Mouse (Mus musculus): Measurements from ENCODE around the gene Abcb5.
"Not testable (repeated sequence)": the region's sequence is repeated elsewhere in the genome, so short reads cannot be mapped to it uniquely, and the experiment has no call there.

Abcb5 gene

GRCm38 (mm10) chr12:118966321-118966720 lies at the start of gene Abcb5:
TSS of gene Abcb5 (minus strand) at chr12:118966421.
- DNase-seq = no peak

GRCm38 (mm10) chr12:118999230-118999629 lies 33.0 kb upstream of the Abcb5 start:
- no peak for DNase-seq

GRCm38 (mm10) chr12:118994328-118995166 lies 28.3 kb upstream of the Abcb5 start:
- DNase-seq = no peak

- DNase-seq = no peak
Observed at GRCm38 (mm10) chr12:118984852-118985251, 18.6 kb upstream of the Abcb5 start.

DNA sequence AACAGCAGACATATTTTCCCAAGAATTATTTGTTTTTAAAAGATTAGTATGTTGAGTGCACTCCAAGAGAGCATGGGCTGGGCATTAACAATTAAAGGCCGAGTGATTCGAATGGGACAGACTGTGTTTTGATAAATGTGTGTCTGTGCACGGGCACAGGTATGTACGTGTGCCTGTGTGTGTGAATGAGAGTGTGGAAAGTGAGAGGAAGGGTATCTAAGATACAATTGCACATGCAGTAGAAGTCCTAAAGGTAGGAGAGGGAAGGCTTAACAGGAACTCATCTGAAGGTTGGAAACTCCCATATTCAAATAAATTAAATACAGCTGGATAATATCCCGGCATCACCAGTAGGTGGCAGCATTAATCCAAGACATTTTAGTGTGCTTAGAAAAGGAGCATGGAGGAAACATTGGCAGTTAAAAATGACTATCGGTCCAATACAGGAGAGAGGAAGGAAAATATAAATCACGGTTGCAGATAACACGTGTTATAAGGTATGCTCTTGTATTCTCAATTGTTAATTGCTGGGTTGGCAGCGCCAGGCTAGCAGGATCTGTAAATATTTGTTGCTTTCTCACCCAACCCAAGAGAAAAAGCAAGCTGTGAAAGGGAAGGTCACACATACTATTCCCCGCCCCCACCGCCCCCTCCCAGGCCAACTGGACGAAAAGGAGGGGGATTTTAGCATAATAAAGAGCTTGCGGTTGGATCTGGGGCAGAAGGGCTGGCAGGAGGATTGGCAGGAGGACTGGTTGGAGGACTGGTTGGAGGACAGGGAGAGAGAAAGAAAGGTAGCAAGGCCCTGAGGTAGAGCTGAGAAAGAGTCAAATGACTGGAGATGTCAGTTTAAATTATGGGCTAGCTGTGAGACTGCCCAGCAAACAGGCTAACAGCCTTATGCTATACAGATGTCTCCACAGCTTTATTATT lies 35.6 kb downstream of the Abcb5 start:
- DNase-seq = peak; percentile 59

GRCm38 (mm10) chr12:118926813-118927281 lies 39.4 kb downstream of the Abcb5 start:
- DNase-seq = no peak

- DNase-seq = not testable (repeated sequence)
Observed at GRCm38 (mm10) chr12:118923874-118924273, 42.3 kb downstream of the Abcb5 start.

DNA sequence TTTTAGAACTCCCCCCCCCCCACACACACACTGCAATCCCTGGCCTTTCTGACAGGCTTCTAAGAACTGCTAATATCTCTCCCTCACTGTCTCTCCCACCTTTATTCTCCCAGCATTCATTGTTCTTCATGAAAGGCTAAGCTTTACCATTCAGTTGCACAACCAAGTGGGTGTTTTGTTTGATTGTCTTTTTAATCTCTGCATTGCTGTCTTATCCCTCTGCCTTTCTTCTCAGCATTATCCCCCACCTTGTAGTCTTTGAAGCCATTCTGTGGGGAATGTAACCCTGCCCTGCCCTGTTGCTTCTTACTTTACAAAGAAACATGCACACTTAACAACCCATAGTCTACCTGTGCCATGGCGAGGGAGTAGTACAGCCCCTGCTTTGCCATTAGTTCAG lies 48.5 kb downstream of the Abcb5 start:
- DNase-seq = no peak

GRCm38 (mm10) chr12:118910360-118910759 lies 55.9 kb downstream of the Abcb5 start:
- no peak for DNase-seq

DNA sequence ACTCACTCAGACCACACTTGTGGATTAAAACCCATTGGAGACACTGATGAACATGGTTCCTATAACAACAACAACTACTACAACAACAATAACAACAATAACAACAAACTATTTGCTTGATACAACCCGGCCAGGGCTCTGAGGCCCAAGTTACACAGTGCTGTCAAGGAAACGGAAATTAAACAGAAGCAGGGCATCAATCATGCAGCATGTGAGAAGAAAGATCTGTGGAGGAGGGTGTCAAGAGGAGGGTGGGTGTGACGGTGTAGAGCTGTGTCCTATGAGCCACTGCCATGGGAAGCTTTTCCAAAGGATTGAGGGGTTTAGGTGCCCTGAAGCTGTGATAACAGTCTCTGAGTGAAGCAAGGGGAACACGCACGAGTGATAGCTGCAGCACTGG lies 64.0 kb downstream of the Abcb5 start:
- DNase-seq = no peak

DNA sequence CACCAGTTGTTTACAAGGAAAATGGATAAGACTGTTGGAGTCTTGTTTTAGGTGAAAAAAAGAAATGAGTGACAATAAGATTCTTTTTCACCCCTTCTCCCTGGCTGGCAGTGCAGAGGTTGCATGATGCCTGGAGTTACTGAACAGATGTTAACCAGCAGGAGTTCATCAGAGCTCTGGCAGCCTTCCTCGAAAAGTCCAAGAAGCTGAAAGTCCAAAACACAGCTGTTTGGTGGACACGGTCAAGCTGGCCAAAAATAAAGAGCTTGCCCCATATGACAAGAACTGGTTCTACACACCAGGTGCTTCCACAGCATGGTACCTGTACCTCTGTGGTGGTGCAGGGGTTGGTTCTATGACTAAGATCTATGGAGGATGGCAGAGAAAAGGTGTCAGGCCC lies 78.3 kb downstream of the Abcb5 start:
- DNase-seq = no peak

DNA sequence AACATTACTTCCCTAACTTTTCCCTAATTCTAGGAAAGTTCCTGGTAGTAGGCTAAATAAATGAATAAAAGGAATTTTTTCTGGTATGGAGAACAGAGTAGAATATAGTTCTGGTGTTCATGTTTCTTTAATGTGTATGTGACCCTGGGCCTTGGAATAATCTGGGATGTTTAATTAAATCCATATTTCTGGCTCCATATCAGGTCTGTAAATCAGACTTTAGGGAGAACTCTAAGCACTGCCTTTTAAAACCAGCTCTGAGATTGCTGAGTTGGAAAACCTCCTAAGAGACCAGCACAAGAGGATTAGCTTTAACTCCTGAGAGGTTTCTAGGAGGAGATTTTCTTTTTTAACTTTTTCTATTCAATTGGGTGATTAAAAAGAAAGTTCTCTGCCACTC lies 83.4 kb downstream of the Abcb5 start:
- DNase-seq = no peak

DNA sequence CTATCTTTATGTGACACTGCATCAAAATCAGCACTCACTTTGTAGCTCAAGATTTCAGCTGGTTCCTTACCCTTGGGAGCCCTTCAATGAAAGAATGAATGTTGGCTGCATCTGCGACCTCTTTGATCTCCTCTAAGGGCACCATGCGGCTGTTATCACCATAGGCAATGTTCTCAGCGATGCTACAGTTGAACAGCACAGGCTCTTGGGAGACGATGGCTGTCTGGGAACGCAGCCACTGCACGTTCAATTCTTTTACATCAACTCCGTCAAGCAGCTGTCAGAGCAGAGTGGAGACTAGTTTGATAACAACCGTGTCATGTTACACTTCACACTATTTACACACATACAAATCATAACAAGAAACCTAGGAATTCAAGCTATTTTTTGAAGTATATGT lies 93.5 kb downstream of the Abcb5 start:
- DNase-seq = no peak

DNA sequence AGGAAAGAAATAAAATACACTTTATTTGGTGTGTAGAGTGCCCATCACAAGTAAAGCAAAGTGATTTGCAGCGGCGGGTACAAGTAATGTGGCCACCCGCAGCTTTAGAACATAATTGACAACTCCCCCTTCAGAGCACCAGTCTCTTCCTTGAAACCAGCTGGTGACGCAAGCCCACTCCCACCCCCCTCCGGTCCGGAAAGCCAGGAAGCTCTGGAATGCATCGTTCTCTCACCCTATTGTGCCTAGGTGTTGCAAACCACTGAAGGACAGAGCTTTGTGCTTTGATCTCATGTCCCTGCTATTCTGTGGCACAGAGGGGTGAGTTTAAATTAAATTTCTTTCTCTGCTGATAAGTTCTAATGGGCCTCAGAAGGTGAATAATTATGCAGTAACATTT lies 110.1 kb downstream of the Abcb5 start:
- DNase-seq = no peak

DNA sequence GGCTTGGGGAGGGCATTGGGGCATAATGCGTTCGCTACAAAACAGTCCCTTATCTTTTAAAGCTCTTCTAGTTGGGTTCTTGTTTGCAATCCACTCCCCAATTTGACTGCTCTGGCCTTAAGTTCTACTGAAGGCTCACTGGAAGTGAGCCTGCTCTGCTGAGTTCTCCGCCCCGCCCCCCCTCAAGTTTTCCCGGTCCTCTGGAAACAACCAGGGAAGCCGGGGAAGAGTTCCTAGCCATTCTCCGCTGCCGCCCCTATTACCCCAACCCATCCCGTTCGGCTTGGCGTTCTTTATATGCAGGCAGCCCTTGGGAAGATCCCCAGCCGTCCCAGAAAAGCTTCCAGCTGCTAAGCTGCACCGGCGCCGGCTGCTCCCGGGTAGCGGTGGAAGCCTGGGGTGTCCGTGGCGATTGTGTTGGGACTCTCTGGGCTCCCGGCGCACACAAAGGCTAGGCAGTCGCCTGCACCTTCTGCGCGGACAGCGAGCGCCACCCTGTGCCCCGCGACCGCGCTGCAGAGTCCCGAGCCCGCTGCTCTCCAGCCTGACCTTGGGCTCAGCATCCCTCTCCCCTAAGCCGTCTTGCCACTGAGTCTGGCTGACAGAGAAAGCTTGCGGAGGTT lies 111.3 kb downstream of the Abcb5 start:
- peak; percentile 61 for DNase-seq

DNA sequence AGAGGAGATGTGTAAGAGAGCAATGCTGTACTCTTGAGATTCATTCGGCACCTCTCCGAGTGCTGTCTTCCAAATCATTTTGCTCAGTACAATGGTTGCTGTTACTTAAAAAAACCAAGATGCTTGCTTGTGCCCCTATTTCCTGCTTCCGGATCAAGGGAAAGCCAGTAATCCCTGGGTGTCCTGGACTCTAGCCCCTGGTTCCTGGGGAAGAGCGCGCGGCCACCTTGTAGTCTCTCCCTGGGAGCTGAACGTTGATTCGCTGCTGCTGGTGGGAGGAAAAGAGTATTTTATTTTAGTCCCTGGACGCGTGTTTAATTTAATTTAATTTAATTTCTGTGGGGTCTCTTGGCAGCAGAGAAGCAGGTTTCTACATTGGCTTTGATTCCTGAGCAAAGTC lies 111.8 kb downstream of the Abcb5 start:
- DNase-seq = no peak

DNA sequence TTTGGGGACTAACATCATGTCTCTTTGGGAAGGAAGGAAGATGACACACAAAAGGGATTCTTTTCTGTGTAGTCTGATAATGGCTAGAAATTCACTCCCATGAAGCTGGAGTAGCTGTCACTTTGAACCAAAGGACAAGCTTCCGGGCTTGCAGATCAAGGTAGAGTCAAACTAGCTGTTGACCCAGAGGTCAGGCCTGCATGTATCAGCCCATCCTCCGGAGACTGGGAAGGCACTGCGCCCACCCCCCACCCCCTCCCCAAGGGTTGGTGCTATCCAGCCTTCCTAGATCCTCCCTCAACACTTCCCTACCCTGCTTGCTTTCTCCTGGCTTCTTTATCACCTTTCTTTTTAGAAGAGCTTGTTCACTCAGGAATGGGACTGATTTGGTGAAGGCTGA lies 112.9 kb downstream of the Abcb5 start:
- DNase-seq = no peak

- DNase-seq = no peak
Observed at GRCm38 (mm10) chr12:118850851-118851410, 115.3 kb downstream of the Abcb5 start.

- no peak for DNase-seq
Observed at GRCm38 (mm10) chr12:118849996-118850395, 116.2 kb downstream of the Abcb5 start.

DNA sequence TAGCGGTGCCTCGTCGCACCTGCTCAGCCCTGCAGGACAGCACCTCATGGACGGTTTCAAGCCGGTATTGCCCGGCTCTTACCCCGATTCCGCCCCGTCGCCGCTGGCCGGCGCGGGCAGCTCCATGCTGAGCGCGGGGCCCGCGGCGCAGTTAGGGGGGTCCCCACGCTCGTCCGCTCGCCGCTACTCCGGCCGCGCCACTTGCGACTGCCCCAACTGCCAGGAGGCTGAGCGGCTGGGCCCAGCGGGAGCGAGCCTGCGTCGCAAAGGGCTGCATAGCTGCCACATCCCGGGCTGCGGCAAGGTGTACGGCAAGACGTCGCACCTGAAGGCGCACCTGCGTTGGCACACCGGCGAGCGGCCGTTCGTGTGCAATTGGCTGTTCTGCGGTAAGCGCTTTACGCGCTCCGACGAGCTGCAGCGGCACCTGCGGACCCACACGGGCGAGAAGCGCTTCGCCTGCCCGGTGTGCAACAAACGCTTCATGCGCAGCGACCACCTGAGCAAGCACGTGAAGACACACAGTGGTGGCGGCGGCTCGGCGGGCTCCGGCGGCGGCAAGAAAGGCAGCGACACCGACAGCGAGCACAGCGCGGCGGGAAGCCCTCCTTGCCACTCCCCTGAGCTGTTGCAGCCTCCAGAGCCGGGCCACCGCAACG lies 116.9 kb downstream of the Abcb5 start:
- no peak for DNase-seq

DNA sequence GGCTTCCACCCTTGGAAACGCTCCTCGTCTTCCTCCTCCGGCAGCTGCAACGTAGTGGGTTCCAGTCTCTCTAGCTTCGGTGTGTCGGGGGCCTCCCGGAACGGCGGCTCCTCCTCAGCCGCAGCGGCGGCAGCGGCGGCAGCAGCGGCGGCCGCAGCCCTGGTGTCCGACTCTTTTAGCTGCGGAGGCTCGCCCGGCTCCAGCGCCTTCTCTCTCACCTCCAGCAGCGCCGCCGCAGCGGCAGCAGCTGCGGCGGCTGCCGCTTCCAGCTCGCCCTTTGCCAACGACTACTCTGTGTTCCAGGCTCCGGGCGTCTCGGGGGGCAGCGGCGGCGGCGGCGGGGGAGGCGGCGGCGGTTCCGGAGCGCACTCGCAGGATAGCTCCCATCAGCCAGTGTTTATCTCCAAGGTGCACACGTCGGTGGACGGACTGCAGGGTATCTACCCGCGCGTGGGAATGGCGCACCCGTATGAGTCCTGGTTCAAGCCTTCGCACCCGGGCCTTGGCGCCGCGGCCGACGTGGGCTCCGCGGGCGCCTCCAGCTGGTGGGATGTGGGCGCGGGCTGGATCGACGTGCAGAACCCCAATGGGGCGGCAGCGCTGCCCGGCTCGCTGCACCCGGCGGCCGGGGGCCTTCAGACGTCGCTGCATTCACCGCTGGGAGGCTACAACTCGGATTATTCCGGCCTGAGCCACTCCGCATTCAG lies 117.6 kb downstream of the Abcb5 start:
- no peak for DNase-seq
